Mouse (Mus musculus) heart, postnatal 4 days (tissue): ENCODE data around the gene Slc2a1. TPM values are rescaled to one million over a fixed set of nuclear protein-coding genes. Genes with fewer than 3 reads are reported as not detected.

Experiments used
- DNase-seq: peaks from one replicate; pipeline ENCODE4 v3.0.0; 2021
- total RNA-seq, 2 experiments: library from RNA; stranded (reverse); gene quantifications; 2 replicates each; pipeline ENCODE4 v1.2.3; 2021

The Slc2a1 gene
- total RNA-seq, 2 experiments from 2014 or later, result 15.2 to 16.2 TPM

- DNase-seq, result no peak
Measured at GRCm38 (mm10) chr4:119098216-119099210, 10.0 kb upstream of the Slc2a1 start.

- no peak for DNase-seq
Measured at GRCm38 (mm10) chr4:119101392-119101791, 7.1 kb upstream of the Slc2a1 start.

GRCm38 (mm10) chr4:119102350-119103126 is 6.0 kb upstream of the Slc2a1 start:
- no peak for DNase-seq

- no peak for DNase-seq
Measured at GRCm38 (mm10) chr4:119104847-119105246, 3.7 kb upstream of the Slc2a1 start.

- peak; percentile 63 for DNase-seq
Measured at GRCm38 (mm10) chr4:119105704-119106103, 2.8 kb upstream of the Slc2a1 start.

GRCm38 (mm10) chr4:119107867-119108266 is 644 bp upstream of the Slc2a1 start:
- DNase-seq, result no peak

- DNase-seq, result no peak
Measured at GRCm38 (mm10) chr4:119109640-119110039, 1.1 kb downstream of the Slc2a1 start.

- no peak for DNase-seq
Measured at GRCm38 (mm10) chr4:119110512-119110911, 2.0 kb downstream of the Slc2a1 start.

GRCm38 (mm10) chr4:119111410-119111809 is 2.9 kb downstream of the Slc2a1 start:
- DNase-seq, result no peak

- DNase-seq, result no peak
Measured at GRCm38 (mm10) chr4:119112256-119112885, 3.9 kb downstream of the Slc2a1 start.

- peak; percentile 73 for DNase-seq
Measured at GRCm38 (mm10) chr4:119115611-119116070, 7.1 kb downstream of the Slc2a1 start.

- no peak for DNase-seq
Measured at GRCm38 (mm10) chr4:119116336-119116735, 7.8 kb downstream of the Slc2a1 start.

GRCm38 (mm10) chr4:119117571-119117970 is 9.1 kb downstream of the Slc2a1 start:
- DNase-seq, result no peak

- peak; percentile 57 for DNase-seq
Measured at GRCm38 (mm10) chr4:119118659-119119077, 10.2 kb downstream of the Slc2a1 start.

- no peak for DNase-seq
Measured at GRCm38 (mm10) chr4:119119354-119119753, 10.8 kb downstream of the Slc2a1 start.

- DNase-seq, result no peak
Measured at GRCm38 (mm10) chr4:119120095-119120494, 11.6 kb downstream of the Slc2a1 start.

GRCm38 (mm10) chr4:119121249-119121648 is 12.7 kb downstream of the Slc2a1 start:
- DNase-seq, result peak; percentile 86

GRCm38 (mm10) chr4:119124771-119125273 is 16.3 kb downstream of the Slc2a1 start:
- DNase-seq, result no peak

GRCm38 (mm10) chr4:119125577-119126270 is 17.2 kb downstream of the Slc2a1 start:
- DNase-seq, result no peak

- no peak for DNase-seq
Measured at GRCm38 (mm10) chr4:119127229-119127628, 18.7 kb downstream of the Slc2a1 start.

- no peak for DNase-seq
Measured at GRCm38 (mm10) chr4:119128547-119128946, 20.0 kb downstream of the Slc2a1 start.

- no peak for DNase-seq
Measured at GRCm38 (mm10) chr4:119129096-119129495, 20.6 kb downstream of the Slc2a1 start.
